Mouse (Mus musculus): ENCODE data around the gene Cst9. TPM values are rescaled to one million over a fixed set of nuclear protein-coding genes. Genes with fewer than 3 reads are reported as not detected.

Gene Cst9
- polyA plus RNA-seq, 1 experiment: not detected

DNA sequence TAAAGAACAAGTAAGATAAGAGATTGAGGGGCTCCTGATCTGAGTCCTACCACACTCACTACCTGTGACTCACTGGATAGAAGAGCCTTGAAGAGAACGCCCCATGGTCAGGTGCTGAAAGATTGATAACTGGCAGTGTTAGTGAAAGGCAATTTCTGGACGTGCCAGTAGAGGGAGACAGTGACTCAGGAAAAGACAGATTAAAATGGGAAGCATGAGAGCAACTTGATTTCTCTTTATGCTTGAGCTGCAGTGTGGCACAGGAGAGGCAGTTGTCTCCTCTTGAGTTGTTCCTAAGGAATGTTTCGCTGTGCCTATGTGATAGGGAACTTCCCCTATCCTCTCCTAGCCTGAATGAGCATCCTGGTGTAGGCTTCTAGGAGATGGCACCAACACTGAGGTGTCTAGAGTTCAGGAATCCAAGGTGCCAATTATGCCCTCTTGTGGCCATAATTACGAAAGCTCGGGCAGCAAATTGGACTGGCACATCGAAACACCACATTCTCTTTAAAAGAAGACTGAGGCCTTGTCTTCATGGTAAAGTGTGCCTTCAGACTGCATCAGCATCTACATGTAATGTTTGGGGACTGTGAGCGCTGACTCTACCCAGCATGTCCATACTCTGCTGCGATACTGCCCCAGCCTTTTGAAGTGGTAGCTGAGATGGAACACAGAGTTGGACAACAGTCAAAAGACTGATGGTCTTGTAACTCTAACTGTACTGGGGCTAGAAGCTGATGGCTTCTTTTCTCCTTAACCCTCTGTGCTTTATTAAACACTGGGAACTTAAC lies 16.4 kb downstream of the Cst9 start:
- no peaks in the 10 kb centered on the region for H3K4me1 ChIP-seq (ENCODE audit: control insufficient read depth)
- H3K4me3 ChIP-seq (replicated peaks): no peak overlapping the region

DNA sequence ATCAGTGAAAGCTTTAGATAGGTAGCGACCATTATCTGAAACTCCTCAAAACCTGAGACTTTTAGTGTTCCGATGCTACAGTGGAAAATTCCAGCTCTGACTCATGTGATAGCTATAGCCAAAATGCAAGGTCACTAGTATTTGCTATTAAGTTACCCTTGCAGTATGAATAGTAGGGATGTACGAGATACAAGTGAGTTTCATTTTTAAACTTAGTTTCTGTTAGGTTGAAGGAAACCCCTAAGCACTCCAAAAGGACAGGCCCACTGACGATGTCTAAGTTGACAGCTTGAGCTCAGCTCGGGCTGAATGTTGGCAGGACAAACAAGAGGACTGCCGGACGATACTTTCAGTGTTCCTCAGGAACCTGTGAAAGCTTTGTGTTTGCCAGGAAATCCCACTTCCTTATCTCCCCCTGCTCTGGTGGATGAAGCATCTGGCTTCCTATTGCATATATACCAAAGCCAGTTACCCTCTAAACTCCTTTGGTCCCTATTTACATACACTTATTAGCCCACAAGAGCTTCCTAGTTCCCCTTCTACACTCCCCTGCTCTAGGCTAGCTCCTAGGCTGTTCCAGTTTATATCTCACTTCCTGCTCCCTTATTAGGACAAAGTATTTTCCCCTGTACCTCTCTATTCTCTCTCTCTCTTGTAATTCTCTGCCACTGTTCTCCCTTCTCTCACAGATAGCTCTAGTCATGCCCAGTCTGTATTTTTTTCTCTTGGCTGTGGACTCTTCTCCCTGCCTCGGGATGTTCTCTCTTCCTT lies 21.9 kb downstream of the Cst9 start:
- Histone ChIP-seq H3K36me3 (ENCODE audit: control insufficient read depth) (no peaks in the 10 kb centered on the region), H3K27me3 (ENCODE audit: control insufficient read depth) (no peaks in the 10 kb centered on the region), H3K9me3 (ENCODE audit: control insufficient read depth, low read length) (no peaks in the 10 kb centered on the region), H3K4me3 (replicated peaks) (no peak overlapping the region), H3K4me1 (ENCODE audit: control insufficient read depth) (no peaks in the 10 kb centered on the region)
- no peak for TF ChIP-seq TAL1 (IDR thresholded peaks at IDR 0.05; ENCODE audit: low read length)
- TF ChIP-seq GATA1 (IDR thresholded peaks at IDR 0.05; ENCODE audit: low read length): no peak

More for the DNA sequence above, 16.4 kb downstream of the Cst9 start:
- TF ChIP-seq GATA1 (IDR thresholded peaks at IDR 0.05; ENCODE audit: low read length): no peak
- no peak for TF ChIP-seq TAL1 (IDR thresholded peaks at IDR 0.05; ENCODE audit: low read length)
- Histone ChIP-seq H3K27me3 (ENCODE audit: control insufficient read depth) (no peaks in the 10 kb centered on the region), H3K36me3 (ENCODE audit: control insufficient read depth) (no peaks in the 10 kb centered on the region), H3K9me3 (ENCODE audit: control insufficient read depth, low read length) (no peaks in the 10 kb centered on the region)

DNA sequence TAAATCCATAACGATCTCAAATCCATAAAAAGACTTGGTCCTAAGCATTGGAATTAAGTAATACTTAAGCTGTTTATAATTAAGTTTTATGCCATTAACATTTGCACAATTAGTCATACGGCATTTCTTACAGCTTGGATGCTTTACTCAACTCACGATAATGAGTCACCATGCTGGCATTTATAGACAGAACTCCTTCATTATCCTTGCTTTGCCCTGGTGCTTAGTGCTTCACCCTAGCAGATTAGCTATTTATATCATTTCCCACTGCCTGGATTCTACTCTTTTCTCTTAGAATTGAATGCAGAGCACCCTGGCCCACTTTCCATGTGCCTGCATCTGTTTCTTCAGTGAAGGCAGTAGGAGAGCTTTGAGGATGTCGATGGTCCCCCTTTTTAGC lies 22.6 kb downstream of the Cst9 start:
- H3K36me3 ChIP-seq (ENCODE audit: control insufficient read depth): no peaks in the 10 kb centered on the region
- TF ChIP-seq GATA1 (IDR thresholded peaks at IDR 0.05; ENCODE audit: low read length): no peak
- no peak for TF ChIP-seq TAL1 (IDR thresholded peaks at IDR 0.05; ENCODE audit: low read length)
- H3K4me1 ChIP-seq (ENCODE audit: control insufficient read depth): no peaks in the 10 kb centered on the region
- H3K9me3 ChIP-seq (ENCODE audit: control insufficient read depth, low read length): no peaks in the 10 kb centered on the region
- H3K4me3 ChIP-seq (replicated peaks): no peak overlapping the region
- H3K27me3 ChIP-seq (ENCODE audit: control insufficient read depth): no peaks in the 10 kb centered on the region

DNA sequence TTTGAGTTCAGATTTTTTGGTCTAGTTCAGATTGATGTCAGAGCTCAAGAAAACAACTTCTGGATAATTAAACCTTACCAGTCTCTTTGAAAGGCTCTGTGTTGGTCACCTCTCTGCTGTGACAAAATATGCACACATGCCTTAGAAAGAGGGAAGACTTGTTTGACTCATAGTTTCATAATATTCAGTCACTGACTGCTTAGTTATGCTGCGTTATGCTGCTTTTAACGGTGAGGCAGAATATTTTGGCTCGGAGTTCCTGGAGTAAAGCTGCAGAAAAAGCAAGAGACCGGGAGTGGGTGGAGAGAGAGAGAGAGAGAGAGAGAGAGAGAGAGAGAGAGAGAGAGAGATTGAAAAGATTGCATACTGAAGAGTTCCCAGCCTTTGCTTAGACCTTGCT lies 26.0 kb downstream of the Cst9 start:
- no peaks in the 10 kb centered on the region for H3K9me3 ChIP-seq (ENCODE audit: control insufficient read depth, low read length)
- no peaks in the 10 kb centered on the region for H3K36me3 ChIP-seq (ENCODE audit: control insufficient read depth)
- no peak for TF ChIP-seq GATA1 (IDR thresholded peaks at IDR 0.05; ENCODE audit: low read length)
- TF ChIP-seq TAL1 (IDR thresholded peaks at IDR 0.05; ENCODE audit: low read length): no peak
- no peaks in the 10 kb centered on the region for H3K27me3 ChIP-seq (ENCODE audit: control insufficient read depth)
- H3K4me3 ChIP-seq (replicated peaks): no peak overlapping the region
- H3K4me1 ChIP-seq (ENCODE audit: control insufficient read depth): no peaks in the 10 kb centered on the region

DNA sequence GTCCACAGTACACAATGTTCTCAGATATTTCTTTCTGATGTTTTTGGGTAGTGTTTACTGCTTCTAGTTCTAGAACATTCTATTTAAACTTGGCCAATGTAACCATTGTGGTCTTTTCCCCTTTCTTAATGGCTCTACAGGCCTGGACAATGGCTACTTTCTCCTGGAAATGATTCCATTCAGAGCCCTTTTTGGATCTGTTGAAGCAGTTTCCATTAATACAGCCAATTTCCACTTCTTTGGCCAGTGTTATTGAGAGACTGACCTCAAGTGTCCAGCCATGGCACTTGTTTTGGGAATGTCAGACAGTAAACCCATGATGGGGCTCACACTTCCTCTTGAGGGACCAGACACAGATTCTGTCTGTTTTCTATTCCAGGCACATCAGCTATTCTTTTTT lies 26.7 kb downstream of the Cst9 start:
- Histone ChIP-seq H3K36me3 (ENCODE audit: control insufficient read depth) (no peaks in the 10 kb centered on the region), H3K9me3 (ENCODE audit: control insufficient read depth, low read length) (no peaks in the 10 kb centered on the region), H3K4me1 (ENCODE audit: control insufficient read depth) (no peaks in the 10 kb centered on the region), H3K27me3 (ENCODE audit: control insufficient read depth) (no peaks in the 10 kb centered on the region), H3K4me3 (replicated peaks) (no peak overlapping the region)
- TF ChIP-seq TAL1 (IDR thresholded peaks at IDR 0.05; ENCODE audit: low read length) (no peak), GATA1 (IDR thresholded peaks at IDR 0.05; ENCODE audit: low read length) (no peak)

DNA sequence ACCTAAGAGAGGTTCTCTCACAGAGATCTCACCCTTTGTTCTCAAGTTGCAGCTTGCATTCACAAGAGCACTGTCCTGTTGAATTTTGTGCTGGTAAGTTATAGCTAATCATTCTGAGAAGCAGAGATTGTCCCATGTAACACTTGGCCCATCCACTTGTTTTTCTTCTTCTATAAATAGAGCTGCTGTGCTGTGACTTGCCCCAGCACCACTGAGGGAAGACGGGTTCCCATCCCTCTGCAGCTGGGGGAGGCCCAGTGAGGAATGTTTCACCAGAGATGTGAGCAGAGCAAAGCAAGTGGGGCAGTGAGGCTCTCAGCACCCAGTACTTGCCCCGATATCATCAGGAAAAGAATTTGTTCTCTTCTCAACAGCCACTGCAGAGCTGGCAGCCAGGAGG lies 30.0 kb downstream of the Cst9 start, which contains the start of gene 9230104L09Rik:
Gene 9230104L09Rik (minus strand): TSS at position 73 of the 400 bp plus-strand sequence.
- no peak for TF ChIP-seq GATA1 (IDR thresholded peaks at IDR 0.05; ENCODE audit: low read length)
- H3K9me3 ChIP-seq (ENCODE audit: control insufficient read depth, low read length): no peaks in the 10 kb centered on the region
- H3K4me1 ChIP-seq (ENCODE audit: control insufficient read depth): no peaks in the 10 kb centered on the region
- no peaks in the 10 kb centered on the region for H3K36me3 ChIP-seq (ENCODE audit: control insufficient read depth)
- H3K27me3 ChIP-seq (ENCODE audit: control insufficient read depth): no peaks in the 10 kb centered on the region
- no peak within 1 kb of the TSS for H3K4me3 ChIP-seq (replicated peaks)

DNA sequence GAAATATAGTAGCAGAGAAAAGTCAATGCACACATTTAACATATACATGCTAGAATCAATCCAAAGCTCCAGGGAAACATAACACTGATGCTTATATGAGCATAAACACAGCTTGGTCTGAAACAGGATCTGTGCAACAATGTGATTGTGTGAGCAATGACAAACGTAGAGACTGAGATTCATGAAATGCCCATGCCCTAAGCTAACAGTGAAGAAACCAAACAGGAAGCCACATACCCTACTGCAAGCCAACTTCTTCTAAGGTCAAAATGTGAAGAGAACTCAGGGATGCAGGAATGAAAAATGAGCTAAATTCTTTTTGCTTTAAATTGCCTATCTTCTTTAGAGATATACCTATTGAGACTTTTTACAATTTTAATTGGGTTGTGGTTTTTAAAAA lies 34.0 kb downstream of the Cst9 start:
- no peaks in the 10 kb centered on the region for H3K27me3 ChIP-seq (ENCODE audit: control insufficient read depth)
- no peak overlapping the region for H3K4me3 ChIP-seq (replicated peaks)
- peaks cover 3% of the 10 kb centered on the region for H3K4me1 ChIP-seq (ENCODE audit: control insufficient read depth)
- no peaks in the 10 kb centered on the region for H3K9me3 ChIP-seq (ENCODE audit: control insufficient read depth, low read length)
- H3K36me3 ChIP-seq (ENCODE audit: control insufficient read depth): peaks cover 7% of the 10 kb centered on the region; the same call in 1 of the 2 replicates
- TF ChIP-seq GATA1 (IDR thresholded peaks at IDR 0.05; ENCODE audit: low read length): no peak
- TF ChIP-seq TAL1 (IDR thresholded peaks at IDR 0.05; ENCODE audit: low read length): no peak

DNA sequence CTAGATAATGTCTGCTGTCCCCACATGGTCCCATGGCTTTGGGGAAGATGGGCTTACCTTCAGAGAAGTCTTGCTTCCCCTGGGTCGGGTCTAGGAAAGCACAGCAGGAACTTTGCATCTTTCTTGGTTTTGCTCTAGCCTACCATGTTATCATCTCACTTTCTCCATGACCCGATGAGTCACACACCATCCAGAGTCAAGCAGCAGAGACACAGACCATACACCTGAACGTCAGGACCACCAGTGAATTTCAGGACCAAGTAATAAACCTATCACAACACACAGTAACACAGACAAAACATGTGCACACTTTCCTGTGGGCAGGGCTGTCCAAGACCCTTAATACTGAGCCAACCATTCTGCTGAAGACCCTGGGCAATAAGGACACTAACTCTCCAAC lies 35.6 kb downstream of the Cst9 start:
- Histone ChIP-seq H3K9me3 (ENCODE audit: control insufficient read depth, low read length) (no peaks in the 10 kb centered on the region), H3K27me3 (ENCODE audit: control insufficient read depth) (no peaks in the 10 kb centered on the region), H3K4me3 (replicated peaks) (no peak overlapping the region), H3K36me3 (ENCODE audit: control insufficient read depth) (peaks cover 7% of the 10 kb centered on the region; the same call in 1 of the 2 replicates), H3K4me1 (ENCODE audit: control insufficient read depth) (peaks cover 17% of the 10 kb centered on the region)
- TF ChIP-seq GATA1 (IDR thresholded peaks at IDR 0.05; ENCODE audit: low read length) (no peak), TAL1 (IDR thresholded peaks at IDR 0.05; ENCODE audit: low read length) (no peak)

DNA sequence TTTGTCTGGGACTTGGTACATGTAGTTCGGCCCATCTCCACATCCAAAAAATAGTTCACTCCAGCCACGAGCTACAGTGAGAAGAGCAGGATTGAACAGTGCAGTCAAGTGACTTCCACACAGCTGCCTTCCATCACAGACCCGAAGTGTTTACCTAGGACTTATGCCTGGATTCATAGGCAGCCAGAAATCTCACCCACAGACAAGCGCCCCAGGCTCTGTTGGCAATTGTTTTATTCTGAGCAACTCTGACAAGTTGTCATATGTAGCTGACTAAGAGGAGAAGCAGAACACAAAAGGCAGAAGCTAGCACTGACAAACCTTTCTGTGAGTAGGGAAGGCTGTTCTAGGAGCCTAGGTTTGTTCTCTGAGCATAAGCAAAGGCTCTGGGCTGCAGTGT lies 37.9 kb downstream of the Cst9 start:
- no peak overlapping the region for H3K4me3 ChIP-seq (replicated peaks)
- no peaks in the 10 kb centered on the region for H3K27me3 ChIP-seq (ENCODE audit: control insufficient read depth)
- H3K9me3 ChIP-seq (ENCODE audit: control insufficient read depth, low read length): no peaks in the 10 kb centered on the region
- H3K36me3 ChIP-seq (ENCODE audit: control insufficient read depth): peaks cover 7% of the 10 kb centered on the region; the same call in 1 of the 2 replicates
- H3K4me1 ChIP-seq (ENCODE audit: control insufficient read depth): peaks cover 20% of the 10 kb centered on the region
- TF ChIP-seq GATA1 (IDR thresholded peaks at IDR 0.05; ENCODE audit: low read length): no peak

All from erythroblast, embryonic 14.5 days (primary cell).